Mouse (Mus musculus): ENCODE measurements at regions not wholly inside any gene's neighbourhood (a gene's known extent, or its start where the extent isn't known, plus 50 kb on each side); places are given as distances from the start of the nearest gene placed in this dataset.
"Not testable (repeated sequence)": the region's sequence is repeated elsewhere in the genome, so short reads cannot be mapped to it uniquely, and the experiment has no call there.

DNA sequence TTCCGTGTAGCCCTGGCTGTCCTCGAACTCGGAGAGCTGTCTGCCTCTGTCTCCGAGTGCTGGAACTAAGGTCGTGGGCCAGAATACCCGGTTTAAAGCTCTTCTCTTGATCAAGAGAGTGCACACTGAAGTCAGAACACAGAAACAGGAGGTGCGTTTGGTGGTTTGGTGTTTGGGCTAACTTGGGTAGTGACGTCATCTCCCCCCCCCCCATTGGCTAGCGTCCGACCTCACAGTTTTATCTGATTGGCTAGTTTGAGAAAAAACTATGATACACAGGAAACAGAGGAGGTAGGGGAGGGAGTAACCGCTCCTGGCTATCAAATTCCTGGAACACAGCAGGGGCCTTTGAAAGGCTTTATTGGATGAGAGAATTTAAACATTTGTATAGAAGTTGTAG, 60.2 kb upstream of the Pim1 start:
- DNase-seq, result no peak

- no peak for DNase-seq
Measured at GRCm38 (mm10) chr17:29430806-29431205, 59.7 kb upstream of the Pim1 start.

DNA sequence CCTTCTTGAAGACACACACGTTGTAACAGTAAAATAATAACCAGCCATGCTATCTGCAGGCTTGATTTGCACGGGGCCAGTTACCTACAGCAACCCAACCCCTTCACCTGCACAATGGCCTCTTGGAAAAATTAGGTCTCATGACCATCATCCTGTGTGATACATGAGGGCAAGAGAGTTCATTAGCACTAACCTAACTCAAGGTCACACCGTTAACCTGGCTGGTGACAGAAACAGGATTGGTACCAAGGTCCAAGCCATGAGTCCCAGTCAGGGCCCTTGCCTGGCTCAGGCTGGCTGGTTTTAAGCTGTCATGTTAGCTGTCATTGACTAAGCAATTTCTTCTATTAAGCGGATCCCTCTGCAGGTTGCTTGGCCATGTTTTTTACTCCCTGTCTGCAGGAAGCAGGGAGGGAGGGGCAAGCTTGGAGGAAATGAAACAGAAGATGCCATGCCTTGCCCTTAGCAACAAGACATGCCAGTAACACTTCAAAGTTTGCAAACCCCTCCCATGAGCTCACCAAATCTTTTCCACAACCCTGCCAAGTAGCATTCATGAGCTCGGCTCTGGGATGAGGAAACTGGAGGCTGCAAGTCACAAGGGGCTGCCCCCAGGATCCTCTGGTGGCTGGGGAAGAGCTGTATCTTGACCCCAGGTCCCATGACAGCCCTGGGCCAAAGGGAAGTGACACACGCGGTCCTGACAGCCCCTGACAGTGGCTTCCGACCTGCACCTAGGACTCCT, 58.8 kb upstream of the Pim1 start:
- DNase-seq, result no peak

GRCm38 (mm10) chr17:29432666-29433065, 57.9 kb upstream of the Pim1 start:
- no peak for DNase-seq

DNA sequence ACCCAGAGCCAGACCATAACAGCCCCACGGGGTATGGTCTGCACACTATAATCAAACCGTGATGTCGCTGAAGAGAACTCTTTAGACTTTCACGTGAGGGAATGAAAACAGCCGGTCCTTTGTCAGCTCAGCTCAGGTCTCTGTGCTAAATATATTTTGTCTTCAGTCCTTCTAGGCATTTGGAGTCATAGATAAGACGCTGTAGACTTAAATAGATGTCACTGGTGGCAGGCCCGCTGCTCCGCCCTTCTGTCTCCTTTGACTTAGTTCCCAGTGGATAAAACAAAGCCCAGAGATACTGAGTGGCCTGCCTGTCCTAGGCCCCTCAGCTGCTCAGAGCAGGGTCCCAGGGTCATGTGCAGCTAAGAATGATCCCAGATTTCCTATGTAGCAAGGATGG, 57.2 kb upstream of the Pim1 start:
- DNase-seq, result no peak

- DNase-seq, result no peak
Measured at GRCm38 (mm10) chr17:29434074-29434944, 56.2 kb upstream of the Pim1 start.

GRCm38 (mm10) chr17:29435345-29436006, 55.1 kb upstream of the Pim1 start:
- no peak for DNase-seq

- DNase-seq, result not testable (repeated sequence)
Measured at GRCm38 (mm10) chr17:29436484-29436870, 54.1 kb upstream of the Pim1 start.

DNA sequence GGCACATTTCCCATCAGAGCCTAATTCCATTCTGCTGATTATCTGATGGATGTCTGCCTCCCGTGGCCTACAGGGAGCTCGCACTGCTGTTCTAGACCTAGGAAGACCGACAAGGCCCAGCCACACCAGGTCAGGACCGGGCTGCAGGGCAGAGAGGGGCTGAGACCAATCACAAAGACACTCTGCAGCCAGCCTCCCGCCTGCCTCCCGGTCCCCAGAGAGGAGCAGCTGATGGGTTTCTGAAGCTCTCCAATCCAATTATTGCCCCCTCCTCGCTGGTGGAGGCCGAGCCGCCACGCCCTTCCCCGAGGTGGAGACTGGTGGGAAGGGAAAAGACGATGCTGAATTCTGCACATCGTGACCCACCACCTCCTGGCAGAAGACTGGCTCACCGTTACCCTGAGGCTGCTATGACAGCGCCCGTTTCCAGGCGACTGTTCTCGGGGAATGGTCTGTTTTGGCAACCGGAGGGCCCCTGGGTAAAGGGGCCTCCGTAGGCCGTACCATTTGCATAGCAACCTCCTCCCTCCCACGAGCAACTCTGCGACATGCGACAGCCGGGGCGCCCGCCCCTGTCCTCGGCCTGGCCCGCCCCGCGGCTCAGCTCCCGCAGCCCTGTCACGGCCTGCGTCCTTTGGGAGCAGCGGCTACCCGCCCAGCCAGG, 53.5 kb upstream of the Pim1 start:
- peak; percentile 89 for DNase-seq

GRCm38 (mm10) chr17:29437535-29438324, 52.8 kb upstream of the Pim1 start:
- DNase-seq, result no peak

GRCm38 (mm10) chr17:29438347-29439235, 52.0 kb upstream of the Pim1 start:
- DNase-seq, result peak; percentile 69

DNA sequence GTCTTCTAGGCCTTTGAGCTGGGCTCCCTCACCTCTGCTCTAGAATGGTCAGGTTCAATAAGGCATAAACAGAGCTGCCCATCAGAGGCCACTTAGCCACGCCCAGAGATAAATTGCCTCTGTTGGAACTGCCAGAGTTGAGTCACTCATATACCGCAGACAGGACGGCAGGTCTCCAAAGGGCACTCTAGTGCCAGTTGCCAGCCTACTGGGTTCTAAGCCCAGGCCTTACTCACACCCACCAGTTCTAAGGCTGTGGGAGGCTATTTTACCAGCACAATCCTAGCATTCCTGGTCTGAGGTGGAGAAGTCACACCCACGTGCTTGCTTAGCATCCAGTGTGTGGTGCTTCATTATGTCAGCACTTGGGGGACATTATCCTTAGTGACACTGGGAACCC, 50.6 kb upstream of the Pim1 start:
- DNase-seq, result no peak

DNA sequence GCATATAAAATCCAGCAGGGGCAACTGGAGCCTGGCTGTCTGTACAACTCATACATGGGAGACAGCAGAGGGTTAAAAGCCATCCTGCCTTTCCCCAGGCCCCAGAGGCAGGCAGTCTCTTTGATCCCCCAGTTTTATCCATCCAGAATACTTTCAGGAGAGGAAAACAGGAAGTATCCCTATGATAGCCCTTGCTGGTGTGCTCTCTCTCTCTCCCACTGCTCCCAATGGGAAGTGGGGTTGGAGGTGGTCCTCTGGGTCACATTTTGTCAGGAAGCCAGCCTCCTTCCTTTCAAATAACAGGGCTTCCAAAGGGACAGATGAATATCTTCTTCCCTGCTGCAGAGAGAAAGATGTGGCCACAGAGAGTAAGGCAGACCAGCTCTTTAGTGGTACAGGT, 50.1 kb upstream of the Pim1 start:
- DNase-seq, result no peak

Measured in embryo, embryonic 11 days (tissue).